Mouse (Mus musculus) urinary bladder, postnatal 10 days (tissue): ENCODE data around the gene Rdh13.
A peak's percentile ranks its signal among the peaks of the same experiment; 100 is the strongest.
"Not testable (repeated sequence)": the region's sequence is repeated elsewhere in the genome, so short reads cannot be mapped to it uniquely, and the experiment has no call there.

ENCODE experiments used
- DNase-seq: peaks from one replicate; pipeline ENCODE4 v3.0.0; 2022; ENCODE audit warnings: low spot score

Gene Rdh13

GRCm38 (mm10) chr7:4432026-4432425, 13.4 kb downstream of the Rdh13 start:
- no peak for DNase-seq

- no peak for DNase-seq
Measured at GRCm38 (mm10) chr7:4431548-4431947, 13.9 kb downstream of the Rdh13 start.

GRCm38 (mm10) chr7:4430246-4430844, 15.1 kb downstream of the Rdh13 start:
- no peak for DNase-seq

- DNase-seq: peak; percentile 27
Measured at GRCm38 (mm10) chr7:4427161-4427912, 18.1 kb downstream of the Rdh13 start.

GRCm38 (mm10) chr7:4420230-4420629, 25.2 kb downstream of the Rdh13 start:
- DNase-seq: no peak

- no peak for DNase-seq
Measured at GRCm38 (mm10) chr7:4419681-4420080, 25.8 kb downstream of the Rdh13 start.

GRCm38 (mm10) chr7:4412406-4412805, 33.0 kb downstream of the Rdh13 start:
- DNase-seq: not testable (repeated sequence)

- DNase-seq: no peak
Measured at GRCm38 (mm10) chr7:4397730-4398129, 47.7 kb downstream of the Rdh13 start, which contains the start of gene Gp6. Gene Gp6, minus strand, starts transcription at chr7:4397744.
